In genomic region chrX:164912186-164912585, GRCm38 (mm10) we compare ENCODE assay signal across 21 mouse cellular contexts.
DNase-seq lines count a peak whose midpoint lies in the region; ATAC-seq and TF ChIP-seq lines count a peak whose summit lies in the region.
"Had no signal": no experiment of that assay in that cellular context is flagged by ENCODE, and none has a peak within 500 bp of the region (broad histone marks: within the 10 kb centered on the region; RNA-seq: fewer than 3 reads in every experiment).

No protein-coding gene starts in this region.

- intact Hi-C loops in left cerebral cortex, adult 2 months (cut with DNase I) = no loop called here

- H3K27ac ChIP-seq in left cerebral cortex, adult 2 months = no peak overlapping the region
- H3K27ac ChIP-seq: embryonic facial prominence, embryonic 10.5 days; embryonic facial prominence, embryonic 12.5 days; forebrain, embryonic 10.5 days; forebrain, embryonic 12.5 days had no signal

- peak; percentile 35; the same call in 1 of the 2 replicates for ATAC-seq in granulocyte monocyte progenitor cell, adult 5-6 weeks (replicated peaks; ENCODE audit: poor library complexity, severe bottlenecking)
- ATAC-seq: activated CD4-positive, CD25-positive, alpha-beta regulatory T cell, adult 4 months; forebrain, embryonic 14.5 days; forebrain, embryonic 16.5 days; Patski had no signal

- peak; percentile 59 for DNase-seq in fat pad, adult 2 months (ENCODE audit: extremely low read depth, low read depth, low spot score)
- DNase-seq in adipocyte (ENCODE audit: low spot score) = no peak
- no peak for DNase-seq in left cerebral cortex, adult 2 months (ENCODE audit: extremely low spot score in 1 of 2, low spot score in 2 of 2)
- no peak for DNase-seq in kidney, adult 9 months
- DNase-seq: adrenal gland, adult 2 months; adrenal gland, postnatal 14 days; adrenal gland, postnatal 36 days; cerebellum, adult 11-12 months; cerebellum, adult 2 months; cerebellum, adult 9-10 months; cerebellum, postnatal 10 days; cerebellum, postnatal 25 days had no signal

- H3K4me3 ChIP-seq in left cerebral cortex, adult 2 months = no peak overlapping the region
- H3K4me3 ChIP-seq: embryonic facial prominence, embryonic 10.5 days; embryonic facial prominence, embryonic 12.5 days; forebrain, embryonic 10.5 days; forebrain, embryonic 12.5 days had no signal

- TF ChIP-seq CTCF in left cerebral cortex, adult 2 months (IDR thresholded peaks at IDR 0.05) = no peak
